Mouse (Mus musculus): ENCODE measurements around the gene Best3. TPM values are rescaled to one million over a fixed set of nuclear protein-coding genes. Genes with fewer than 3 reads are reported as not detected.
"Not testable (repeated sequence)": the region's sequence is repeated elsewhere in the genome, so short reads cannot be mapped to it uniquely, and the experiment has no call there.

Gene Best3
- polyA plus RNA-seq, 1 experiment: 0.77 TPM

- DNase-seq (ENCODE audit: low read depth): no peak
These were observed 7.3 kb upstream of the Best3 start for GRCm38 (mm10) chr10:116978841-116979240.

DNA sequence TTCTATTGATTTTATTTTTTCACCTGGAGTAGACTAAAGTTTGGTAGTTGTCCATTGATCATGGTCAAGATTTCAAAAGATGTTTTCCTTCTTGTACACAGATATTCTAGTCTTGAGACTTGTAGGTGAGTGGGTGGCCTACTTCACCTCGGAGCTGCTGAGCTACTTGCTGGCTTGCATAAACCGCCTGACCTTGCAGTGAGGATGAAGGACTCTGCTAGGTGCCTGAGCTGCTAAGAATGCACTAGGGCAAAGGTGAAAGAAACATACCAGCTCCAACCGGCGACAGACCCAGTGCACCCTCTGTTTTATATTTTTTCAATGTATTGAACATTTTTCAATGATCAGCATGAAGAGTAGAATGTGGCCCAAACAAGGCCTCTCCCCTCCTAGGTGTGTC, 5.8 kb upstream of the Best3 start:
- no peak for DNase-seq (ENCODE audit: low read depth)

GRCm38 (mm10) chr10:116980888-116981287, 5.2 kb upstream of the Best3 start:
- DNase-seq (ENCODE audit: low read depth): no peak

GRCm38 (mm10) chr10:116982526-116982925, 3.6 kb upstream of the Best3 start:
- DNase-seq (ENCODE audit: low read depth): no peak

- no peak for DNase-seq (ENCODE audit: low read depth)
These were observed 1.3 kb upstream of the Best3 start for GRCm38 (mm10) chr10:116984836-116985235.

- DNase-seq (ENCODE audit: low read depth): no peak
These were observed 7.9 kb downstream of the Best3 start for GRCm38 (mm10) chr10:116993971-116994370.

GRCm38 (mm10) chr10:116995162-116995561, 9.0 kb downstream of the Best3 start:
- no peak for DNase-seq (ENCODE audit: low read depth)

GRCm38 (mm10) chr10:116995584-116996235, 9.6 kb downstream of the Best3 start:
- DNase-seq (ENCODE audit: low read depth): no peak

DNA sequence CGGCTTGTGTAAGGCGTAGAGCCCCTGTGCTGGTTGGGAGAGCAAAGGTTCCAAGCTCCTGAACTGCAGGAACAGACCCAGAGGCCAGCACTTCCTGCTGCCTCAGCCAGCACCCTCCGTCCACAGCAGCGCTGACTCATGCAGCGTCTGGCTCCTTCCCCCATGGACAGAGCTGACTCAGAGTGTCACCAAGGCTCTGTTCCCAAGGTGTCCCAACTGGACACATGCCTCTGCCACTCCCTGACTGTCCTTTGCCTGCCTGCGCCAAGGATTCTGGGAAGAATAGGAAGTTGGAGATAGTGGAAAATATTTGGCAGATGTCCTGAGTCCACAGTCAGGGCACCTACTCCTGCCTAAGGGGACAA, 10.1 kb downstream of the Best3 start:
- no peak for DNase-seq (ENCODE audit: low read depth)

GRCm38 (mm10) chr10:116998716-116999455, 12.8 kb downstream of the Best3 start:
- DNase-seq (ENCODE audit: low read depth): no peak

DNA sequence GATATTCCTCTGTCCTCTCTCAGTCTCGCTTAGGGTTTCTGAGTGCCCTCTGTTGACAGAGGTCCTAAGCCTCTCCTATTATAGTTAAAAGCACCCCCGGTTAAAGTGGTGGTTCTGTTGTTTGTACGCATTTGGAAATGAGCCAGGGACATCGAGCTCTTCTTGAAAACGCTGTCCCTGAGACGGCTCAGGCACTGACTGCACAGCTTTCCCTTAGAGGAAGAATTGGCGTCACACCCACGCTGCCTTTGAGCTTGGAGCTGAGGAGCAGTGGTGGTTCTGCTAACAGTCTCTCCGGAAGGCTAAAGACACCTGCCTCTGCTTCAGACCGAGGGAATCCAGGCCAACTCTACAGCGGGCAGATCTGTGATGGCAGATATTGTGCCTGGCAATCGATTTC, 14.9 kb downstream of the Best3 start:
- DNase-seq (ENCODE audit: low read depth): no peak

DNA sequence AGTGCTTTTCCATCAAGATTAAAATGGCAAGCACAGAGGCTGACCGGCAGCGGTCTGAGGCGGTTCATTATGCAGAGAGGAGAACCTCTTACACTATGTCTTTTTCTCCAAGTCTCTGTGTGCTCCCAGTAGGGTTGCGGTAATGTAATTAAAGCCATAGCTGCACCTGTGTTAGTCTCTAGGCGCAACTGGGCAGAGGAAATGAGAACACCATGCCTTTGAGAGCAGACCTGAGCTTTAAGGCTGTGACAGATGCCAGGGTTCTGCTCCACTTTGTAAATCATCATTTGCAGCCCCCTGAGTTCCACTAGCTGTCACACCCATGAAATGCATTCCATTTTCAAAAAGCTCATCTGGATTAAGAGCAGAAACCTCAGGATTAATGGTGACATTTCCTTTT, 18.6 kb downstream of the Best3 start:
- no peak for DNase-seq (ENCODE audit: low read depth)

GRCm38 (mm10) chr10:117005707-117006464, 19.8 kb downstream of the Best3 start:
- DNase-seq (ENCODE audit: low read depth): no peak

- no peak for DNase-seq (ENCODE audit: low read depth)
These were observed 23.6 kb downstream of the Best3 start for GRCm38 (mm10) chr10:117009691-117010090.

- DNase-seq (ENCODE audit: low read depth): no peak
These were observed 24.9 kb downstream of the Best3 start for GRCm38 (mm10) chr10:117011047-117011446.

DNA sequence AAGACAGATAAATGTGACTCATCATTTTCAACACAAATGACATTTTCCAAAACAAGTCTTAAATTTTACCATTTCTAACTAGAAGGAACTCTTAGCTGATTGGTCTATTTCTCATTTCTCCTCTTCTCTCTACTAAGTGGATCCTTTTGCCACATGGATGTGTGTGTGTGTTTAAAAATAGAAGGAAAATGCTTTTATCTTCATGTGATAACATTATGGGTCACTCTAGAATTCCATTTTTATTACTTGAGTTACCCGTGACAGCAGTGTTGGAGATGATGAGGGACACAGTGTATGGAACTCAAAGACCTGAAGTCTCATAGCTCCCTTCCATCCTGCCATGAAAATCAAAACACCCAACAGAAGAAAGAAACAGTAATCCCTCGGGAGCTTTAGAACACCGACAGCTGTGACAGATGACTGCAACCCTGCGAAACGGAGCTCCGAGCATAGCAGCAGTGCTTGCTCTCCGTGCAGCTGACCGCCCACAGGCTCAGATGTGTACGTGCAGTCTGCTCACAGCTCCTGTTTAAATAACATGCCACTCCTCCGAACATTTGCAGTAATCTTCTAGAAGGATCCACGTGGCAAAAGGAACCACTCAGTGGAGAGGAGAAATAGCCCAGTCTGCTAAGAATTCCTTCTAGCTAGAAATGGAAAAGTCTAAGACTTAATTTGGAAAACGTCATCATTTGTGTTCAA, 27.7 kb downstream of the Best3 start:
- DNase-seq (ENCODE audit: low read depth): no peak

DNA sequence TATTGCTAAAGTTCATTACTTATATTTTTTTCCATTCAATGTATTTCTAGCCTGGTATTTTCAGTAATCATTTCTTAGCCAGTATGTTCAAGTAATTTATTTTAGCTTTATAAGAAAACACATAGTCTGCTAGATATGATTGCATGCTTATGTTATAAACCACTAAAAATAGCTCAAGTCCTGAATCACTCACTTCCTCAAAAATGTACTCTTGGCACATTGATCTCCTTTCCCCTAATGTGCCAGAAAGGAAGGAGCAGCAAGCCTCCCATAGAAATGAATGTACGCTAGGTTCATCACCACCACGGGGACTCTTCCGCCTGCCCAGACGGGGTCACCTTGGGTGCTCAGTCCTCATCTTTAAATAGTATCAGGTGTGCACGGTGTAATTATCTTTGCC, 28.5 kb downstream of the Best3 start:
- no peak for DNase-seq (ENCODE audit: low read depth)

DNA sequence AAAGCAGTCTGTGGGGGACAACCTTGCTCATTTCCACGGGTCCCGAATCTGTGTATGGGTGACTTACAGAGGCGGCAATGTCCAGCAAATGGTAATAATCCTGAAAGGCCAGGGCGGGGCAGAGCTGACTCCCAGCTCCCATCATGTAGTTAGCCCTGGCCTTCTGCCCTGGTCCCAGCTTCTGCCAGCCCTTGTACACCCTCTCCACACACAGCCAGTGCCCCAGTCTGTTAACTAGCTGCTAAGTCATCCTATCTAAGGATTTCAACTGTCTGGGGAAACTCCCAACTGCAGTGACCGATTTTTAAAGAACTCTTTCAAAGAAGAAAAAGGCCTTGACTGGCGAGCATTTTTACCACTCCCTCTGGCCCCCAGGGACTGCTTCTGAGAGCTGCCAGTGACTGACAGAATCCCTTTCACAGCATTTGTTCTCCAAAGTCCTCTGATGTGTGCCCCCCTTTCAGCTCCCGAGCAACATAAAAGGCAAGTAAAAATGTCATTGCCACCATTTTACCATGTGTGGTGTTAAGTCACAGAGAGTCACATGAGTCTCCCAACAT, 32.2 kb downstream of the Best3 start:
- no peak for DNase-seq (ENCODE audit: low read depth)

- no peak for DNase-seq (ENCODE audit: low read depth)
These were observed 35.1 kb downstream of the Best3 start for GRCm38 (mm10) chr10:117021020-117021754.

- no peak for DNase-seq (ENCODE audit: low read depth)
These were observed 37.6 kb downstream of the Best3 start for GRCm38 (mm10) chr10:117023693-117024092.

DNA sequence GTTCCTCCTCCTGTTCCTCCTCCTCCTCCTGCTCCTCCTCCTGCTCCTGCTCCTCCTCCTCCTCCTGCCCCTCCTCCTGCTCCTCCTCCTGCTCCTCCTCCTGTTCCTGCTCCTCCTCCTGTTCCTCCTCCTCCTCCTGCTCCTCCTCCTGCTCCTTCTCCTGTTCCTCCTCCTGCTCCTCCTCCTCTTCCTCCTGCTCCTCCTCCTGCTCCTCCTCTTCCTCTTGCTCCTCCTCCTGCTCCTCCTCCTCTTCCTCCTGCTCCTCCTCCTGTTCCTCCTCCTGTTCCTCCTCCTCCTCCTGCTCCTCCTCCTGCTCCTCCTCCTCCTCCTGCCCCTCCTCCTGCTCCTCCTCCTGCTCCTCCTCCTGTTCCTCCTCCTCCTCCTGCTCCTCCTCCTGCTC, 39.7 kb downstream of the Best3 start:
- DNase-seq (ENCODE audit: low read depth): not testable (repeated sequence)

Measured in gonadal fat pad, adult 2 months (tissue).